32 mouse cellular contexts compared by ENCODE assay signal in genomic region chr4:35221131-35221530, GRCm38 (mm10). TPM values are rescaled to one million over a fixed set of nuclear protein-coding genes. Genes with fewer than 3 reads are reported as not detected.
DNase-seq lines count a peak whose midpoint lies in the region; ATAC-seq and TF ChIP-seq lines count a peak whose summit lies in the region.
"Had no signal": no experiment of that assay in that cellular context is flagged by ENCODE, and none has a peak within 500 bp of the region (broad histone marks: within the 10 kb centered on the region; RNA-seq: fewer than 3 reads in every experiment).

No protein-coding gene starts in this region.

- H3K4me1 ChIP-seq in heart, postnatal 0 days (ENCODE audit: control insufficient read depth, insufficient read depth): peaks cover 34% of the 10 kb centered on the region
- H3K4me1 ChIP-seq in MEL (ENCODE audit: control insufficient read depth in 1 of 2, insufficient read depth in 2 of 2, low read length in 2 of 2): peaks cover 19 to 44% of the 10 kb centered on the region in 2 experiments
- H3K4me1 ChIP-seq in hindbrain, embryonic 13.5 days (replicated peaks): peaks cover 10% of the 10 kb centered on the region
- H3K4me1 ChIP-seq: intestine, embryonic 15.5 days had no signal

- TF ChIP-seq RAD21 in MEL (IDR thresholded peaks at IDR 0.05; ENCODE audit: low read depth, low read length): no peak

- DNase-seq in heart, postnatal 0 days (ENCODE audit: low spot score): no peak
- DNase-seq in heart, adult 18-20 months: no peak
- peak; percentile 24 for DNase-seq in MEL (ENCODE audit: low read depth, low spot score)
- peak; percentile 68 for DNase-seq in ZHBTc4 (ENCODE audit: low read depth, low spot score)
- DNase-seq in layer of hippocampus, adult 9-11 months: no peak
- no peak for DNase-seq in testis, postnatal 14 days (ENCODE audit: low spot score)
- DNase-seq: adrenal gland, adult 8-10 months; adrenal gland, postnatal 25 days; B cell, adult 2 months; cerebellum, adult 11 months; cerebellum, adult 2 months; cerebellum, postnatal 10 days; cerebellum, postnatal 36 days; embryo, embryonic 11 days; gastrocnemius, postnatal 10 days; gastrocnemius, postnatal 36 days; kidney, adult 11 months; kidney, adult 8-10 months had no signal

- H3K9me3 ChIP-seq in heart, postnatal 0 days (replicated peaks; ENCODE audit: control insufficient read depth, low read length): no peaks in the 10 kb centered on the region
- H3K9me3 ChIP-seq in MEL (replicated peaks; ENCODE audit: insufficient read depth, low read length): no peaks in the 10 kb centered on the region
- H3K9me3 ChIP-seq in hindbrain, embryonic 13.5 days: no peaks in the 10 kb centered on the region
- H3K9me3 ChIP-seq: embryonic facial prominence, embryonic 10.5 days; embryonic facial prominence, embryonic 13.5 days; forebrain, embryonic 12.5 days; forebrain, embryonic 15.5 days; heart, embryonic 12.5 days; heart, embryonic 15.5 days; hindbrain, embryonic 12.5 days; intestine, embryonic 15.5 days had no signal

- H3K36me3 ChIP-seq in heart, postnatal 0 days (replicated peaks; ENCODE audit: control insufficient read depth, insufficient read depth, low read length): peaks cover 14% of the 10 kb centered on the region; the same call in 1 of the 2 replicates
- H3K36me3 ChIP-seq in MEL (ENCODE audit: control insufficient read depth in 1 of 2, insufficient read depth in 2 of 2, low read length in 2 of 2) (peaks cover 0 to 55% of the 10 kb centered on the region in 2 experiments; a peak in 3 of 4 replicates), macrophage (ENCODE audit: inconsistent target) (peaks cover 31% of the 10 kb centered on the region)
- peaks cover 15% of the 10 kb centered on the region for H3K36me3 ChIP-seq in hindbrain, embryonic 13.5 days
- H3K36me3 ChIP-seq: intestine, embryonic 15.5 days had no signal

- peaks cover 7% of the 10 kb centered on the region for H3K79me2 ChIP-seq in MEL (ENCODE audit: control insufficient read depth, insufficient read depth, low read length, poor library complexity)
- H3K79me2 ChIP-seq in macrophage (ENCODE audit: inconsistent target): peaks cover 90% of the 10 kb centered on the region

- no peaks in the 10 kb centered on the region for H3K27me3 ChIP-seq in heart, postnatal 0 days (ENCODE audit: control insufficient read depth, insufficient read depth, low read length)
- no peaks in the 10 kb centered on the region for H3K27me3 ChIP-seq in MEL (ENCODE audit: control insufficient read depth in 1 of 2, insufficient read depth in 2 of 2, low read length in 2 of 2)
- H3K27me3 ChIP-seq in hindbrain, embryonic 13.5 days: no peaks in the 10 kb centered on the region
- H3K27me3 ChIP-seq: embryonic facial prominence, embryonic 13.5 days; forebrain, embryonic 12.5 days; forebrain, embryonic 15.5 days; heart, embryonic 12.5 days; heart, embryonic 15.5 days; hindbrain, embryonic 12.5 days; intestine, embryonic 15.5 days; Patski had no signal

- no peak for TF ChIP-seq EP300 in heart, postnatal 0 days (IDR thresholded peaks at IDR 0.05; ENCODE audit: low read depth)
- no peak for TF ChIP-seq EP300 in MEL (IDR thresholded peaks at IDR 0.05; ENCODE audit: low read depth in 1 of 2, low read length in 2 of 2)

- TF ChIP-seq CTCF in heart, postnatal 0 days (IDR thresholded peaks at IDR 0.05; ENCODE audit: low read depth): no peak
- no peak for TF ChIP-seq CTCF in MEL (IDR thresholded peaks at IDR 0.05 in 2 of 3, conservative IDR thresholded peaks at IDR 0.05 in 1 of 3; ENCODE audit: control insufficient read depth in 1 of 3, insufficient read depth in 1 of 3, low read depth in 2 of 3, low read length in 3 of 3, poor library complexity in 1 of 3, severe bottlenecking in 1 of 3)

- H3K27ac ChIP-seq in heart, postnatal 0 days (ENCODE audit: low read depth): 0 out of 2 replicates have a peak overlapping the region, but pooled peaks have one; percentile 22
- H3K27ac ChIP-seq in MEL (ENCODE audit: control insufficient read depth, low read depth, low read length) (no peak overlapping the region), macrophage (peak overlapping the region; percentile 77)
- H3K27ac ChIP-seq in hindbrain, embryonic 13.5 days: no peak overlapping the region
- H3K27ac ChIP-seq: embryonic facial prominence, embryonic 10.5 days; embryonic facial prominence, embryonic 13.5 days; forebrain, embryonic 12.5 days; forebrain, embryonic 15.5 days; hindbrain, embryonic 12.5 days; intestine, embryonic 15.5 days had no signal

- no peak for TF ChIP-seq POLR2A in MEL (IDR thresholded peaks at IDR 0.05; ENCODE audit: control insufficient read depth in 1 of 2, insufficient read depth in 1 of 2, low read depth in 1 of 2, low read length in 2 of 2, poor library complexity in 1 of 2)

- no peak overlapping the region for H3K9ac ChIP-seq in heart, postnatal 0 days (replicated peaks; ENCODE audit: low read depth, low read length)
- no peak overlapping the region for H3K9ac ChIP-seq in MEL (ENCODE audit: control insufficient read depth, low read depth, low read length, poor library complexity, severe bottlenecking)
- no peak overlapping the region for H3K9ac ChIP-seq in hindbrain, embryonic 13.5 days
- H3K9ac ChIP-seq: embryonic facial prominence, embryonic 13.5 days; forebrain, embryonic 12.5 days; forebrain, embryonic 15.5 days; heart, embryonic 12.5 days; heart, embryonic 15.5 days; hindbrain, embryonic 12.5 days; intestine, embryonic 15.5 days had no signal

- ATAC-seq in heart, postnatal 0 days (ENCODE audit: insufficient read depth, low read depth): no peak
- no peak for ATAC-seq in hindbrain, embryonic 13.5 days (ENCODE audit: low FRiP score)
- ATAC-seq: activated CD4-positive, CD25-positive, alpha-beta regulatory T cell, adult 4 months; forebrain, embryonic 15.5 days; hindbrain, embryonic 16.5 days; intestine, embryonic 15.5 days; Patski had no signal

- 49% methylated on average over 2 of the region's 2 CpGs for WGBS in heart, postnatal 0 days
- 100% methylated on average over 2 of the region's 2 CpGs for WGBS in macrophage (ENCODE audit: missing documents)
- 21% methylated on average over 2 of the region's 2 CpGs for WGBS in hindbrain, embryonic 13.5 days

- H3K4me3 ChIP-seq in heart, postnatal 0 days (ENCODE audit: low read depth, low read length): no peak overlapping the region
- H3K4me3 ChIP-seq in MEL (ENCODE audit: control insufficient read depth in 1 of 2, insufficient read depth in 1 of 2, low read depth in 2 of 2, low read length in 2 of 2) (no peak overlapping the region), macrophage (ENCODE audit: inconsistent target) (no peak overlapping the region)
- no peak overlapping the region for H3K4me3 ChIP-seq in hindbrain, embryonic 13.5 days
- H3K4me3 ChIP-seq: embryonic facial prominence, embryonic 10.5 days; embryonic facial prominence, embryonic 13.5 days; erythroblast, embryonic 14.5 days; forebrain, embryonic 12.5 days; forebrain, embryonic 15.5 days; heart, embryonic 12.5 days; heart, embryonic 15.5 days; hindbrain, embryonic 12.5 days; intestine, embryonic 15.5 days had no signal

- no peak overlapping the region for H3K4me2 ChIP-seq in heart, postnatal 0 days (ENCODE audit: low read depth, low read length)
- H3K4me2 ChIP-seq in hindbrain, embryonic 13.5 days: no peak overlapping the region
- H3K4me2 ChIP-seq: embryonic facial prominence, embryonic 13.5 days; forebrain, embryonic 12.5 days; forebrain, embryonic 15.5 days; heart, embryonic 12.5 days; heart, embryonic 15.5 days; hindbrain, embryonic 12.5 days; intestine, embryonic 15.5 days had no signal

TF ChIP-seq in MEL, 35 proteins besides CTCF, POLR2A, EP300 and RAD21:
- TF ChIP-seq USF1 (IDR thresholded peaks at IDR 0.05; ENCODE audit: low read depth, low read length) (no peak), ZMIZ1 (IDR thresholded peaks at IDR 0.05; ENCODE audit: low read depth, low read length) (no peak), ZC3H11A (IDR thresholded peaks at IDR 0.05; ENCODE audit: low read depth, low read length) (no peak), MAFK (IDR thresholded peaks at IDR 0.05; ENCODE audit: borderline replicate concordance, low read depth, low read length) (no peak), MYB (IDR thresholded peaks at IDR 0.05; ENCODE audit: low read depth, low read length) (no peak), HCFC1 (IDR thresholded peaks at IDR 0.05; ENCODE audit: low read depth, low read length) (no peak), RCOR1 (IDR thresholded peaks at IDR 0.05; ENCODE audit: low read depth, low read length) (no peak), NRF1 (IDR thresholded peaks at IDR 0.05; ENCODE audit: insufficient read depth, low read depth, low read length, poor library complexity, severe bottlenecking) (no peak), E2F4 (IDR thresholded peaks at IDR 0.05; ENCODE audit: borderline replicate concordance, low read depth, low read length) (no peak), CHD2 (IDR thresholded peaks at IDR 0.05; ENCODE audit: low read length) (no peak)

RNA-seq across cellular contexts. Expression of gene C9orf72, which starts 4.8 kb away (rescaled TPM):
- total RNA-seq in heart, postnatal 0 days (2014; rRNA removed; ENCODE audit: low replicate concordance): 31.8 and 32.2 TPM in 2 replicates
- polyA plus RNA-seq in heart, postnatal 0 days (2015; fragmentation: Nextera tagmentation; extraction: Ambion mirVana): 21.8 and 21.9 TPM in 2 replicates
- total RNA-seq in heart, adult 18-20 months (2021): 10 to 100 TPM; 21.6 to 23.5 TPM
- total RNA-seq in MEL (2012; rRNA removed): 4.2 and 5.7 TPM in 2 replicates
- polyA plus RNA-seq in MEL (2012; ENCODE audit: insufficient read depth in 1 of 2, insufficient read length in 2 of 2, low read depth in 1 of 2, low replicate concordance in 2 of 2, missing spikeins in 1 of 2) (1 to 10 TPM in 1 of 2 experiments, not detected in 1; 4.1 TPM), macrophage (2018) (28.5 to 37.9 TPM (median 34.2 TPM) in 3 replicates)
- 100 to 1,000 TPM; 133 to 546 (median 229) TPM for total RNA-seq in macrophage (2018; cell fraction: chromatin; rRNA removed)
- 100 to 1,000 TPM in 5 of 26 experiments, 10 to 100 TPM in 21; 40.7 to 118 (median 60.3) TPM for total RNA-seq in macrophage (2018; cell fraction: cytosol; rRNA removed)
- total RNA-seq in macrophage (2018; cell fraction: nucleus; rRNA removed): 100 to 1,000 TPM; 105 to 373 (median 176) TPM
- 41.1 and 42.3 TPM in 2 replicates for polyA plus RNA-seq in hindbrain, embryonic 13.5 days (2015; fragmentation: Nextera tagmentation; extraction: Ambion mirVana)
- polyA plus RNA-seq: erythroblast, embryonic 14.5 days had no signal

Comparison
In these comparisons a context has a peak if more than half of its experiments do, and no peak if none do; other contexts are left out.
1. DNase-seq: peak in MEL (single experiment) and ZHBTc4 (single experiment); none in heart, postnatal 0 days (single experiment), heart, adult 18-20 months (0 of 2), layer of hippocampus, adult 9-11 months (single experiment) and testis, postnatal 14 days (single experiment).
2. H3K27ac ChIP-seq: peak in heart, postnatal 0 days (single experiment) and macrophage (single experiment); none in MEL (single experiment) and hindbrain, embryonic 13.5 days (single experiment).